Mouse (Mus musculus) testis, adult 2 months (tissue): ENCODE data around the gene Slc26a3. TPM values are rescaled to one million over a fixed set of nuclear protein-coding genes. Genes with fewer than 3 reads are reported as not detected.
"Not testable (repeated sequence)": the region's sequence is repeated elsewhere in the genome, so short reads cannot be mapped to it uniquely, and the experiment has no call there.

ENCODE experiments used
- H3K27ac ChIP-seq: fragments of 200-500 bp; 2 replicates; pipeline ENCODE4 v1.5.1; 2012; ENCODE audit warnings: low read depth, low read length; ENCODE audit not compliant: control insufficient read depth, insufficient read depth
- H3K27me3 ChIP-seq: fragments of 200-500 bp; 2 replicates; pipeline ENCODE4 v1.6.1; 2012; ENCODE audit warnings: mild to moderate bottlenecking, low read length, moderate library complexity; ENCODE audit not compliant: control insufficient read depth, insufficient read depth
- H3K36me3 ChIP-seq: fragments of 200-500 bp; 2 replicates; pipeline ENCODE4 v1.6.1; 2012; ENCODE audit warnings: mild to moderate bottlenecking, low read length; ENCODE audit not compliant: control insufficient read depth, insufficient read depth
- H3K4me1 ChIP-seq: fragments of 200-500 bp; 2 replicates; pipeline ENCODE4 v1.6.1; 2012; ENCODE audit warnings: low read length; ENCODE audit not compliant: control insufficient read depth, insufficient read depth
- H3K4me3 ChIP-seq: fragments of 200-500 bp; 2 replicates; pipeline ENCODE4 v1.5.1; 2012; ENCODE audit warnings: low read depth, mild to moderate bottlenecking, low read length, moderate library complexity, mixed read lengths; ENCODE audit not compliant: control insufficient read depth
- CTCF ChIP-seq: fragments of 200-500 bp; IDR thresholded peaks from 2 replicates; pipeline ENCODE4 v1.5.1; 2012; ENCODE audit warnings: low read depth, mild to moderate bottlenecking, inconsistent platforms, low read length, moderate library complexity; ENCODE audit not compliant: control insufficient read depth, insufficient read depth, insufficient replicate concordance
- POLR2A ChIP-seq: fragments of 200-500 bp; IDR thresholded peaks from 2 replicates; pipeline ENCODE4 v1.6.1; 2012; ENCODE audit warnings: low read depth, mild to moderate bottlenecking, inconsistent platforms, low read length, moderate library complexity; ENCODE audit not compliant: control insufficient read depth
- polyA plus RNA-seq: library from polyadenylated mRNA; depleted of rRNA; stranded (reverse); fragments of >200 nt; gene quantifications from 2 replicates; pipeline ENCODE4 v1.2.3, GENCODE M21; 2012

Gene Slc26a3
- polyA plus RNA-seq, 1 experiment = 0.07 TPM

DNA sequence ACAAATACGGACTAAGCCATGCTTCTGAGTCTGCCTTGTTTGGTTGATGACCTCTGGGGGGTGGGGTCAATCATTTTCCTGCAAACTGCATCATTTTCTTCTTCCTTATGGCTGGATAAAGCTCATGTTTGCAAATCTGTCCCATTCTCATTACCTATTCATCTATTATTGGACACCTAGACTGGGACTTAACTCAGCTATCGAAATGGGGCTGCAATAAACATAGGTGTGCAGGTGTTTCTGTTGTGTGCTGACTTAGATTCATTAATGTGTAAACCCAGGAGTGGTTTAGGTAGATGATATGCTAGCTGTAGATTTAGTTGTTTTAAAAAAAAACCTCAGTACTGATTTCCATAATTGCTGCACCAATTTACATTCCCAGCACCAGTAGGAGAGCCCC is 48.9 kb downstream of the Slc26a3 start:
- Histone ChIP-seq H3K4me3 (no peak overlapping the region), H3K36me3 (no peaks in the 10 kb centered on the region), H3K27me3 (no peaks in the 10 kb centered on the region), H3K4me1 (peaks cover 3% of the 10 kb centered on the region), H3K27ac (no peak overlapping the region)
- TF ChIP-seq CTCF (no peak), POLR2A (no peak)

GRCm38 (mm10) chr12:31444131-31444546 is 53.5 kb downstream of the Slc26a3 start:
- H3K4me3 ChIP-seq = no peak overlapping the region
- no peaks in the 10 kb centered on the region for H3K27me3 ChIP-seq
- no peaks in the 10 kb centered on the region; the same call in 1 of the 2 replicates for H3K4me1 ChIP-seq
- TF ChIP-seq POLR2A (no peak), CTCF (no peak)
- H3K36me3 ChIP-seq = no peaks in the 10 kb centered on the region
- no peak overlapping the region for H3K27ac ChIP-seq

- Histone ChIP-seq H3K27me3 (no peaks in the 10 kb centered on the region), H3K4me3 (no peak overlapping the region), H3K4me1 (no peaks in the 10 kb centered on the region; the same call in 1 of the 2 replicates), H3K36me3 (no peaks in the 10 kb centered on the region), H3K27ac (no peak overlapping the region)
- TF ChIP-seq CTCF (no peak), POLR2A (no peak)
Observed at GRCm38 (mm10) chr12:31444827-31445226, 54.2 kb downstream of the Slc26a3 start.

- Histone ChIP-seq H3K4me1 (no peaks in the 10 kb centered on the region), H3K27ac (no peak overlapping the region), H3K36me3 (no peaks in the 10 kb centered on the region), H3K27me3 (no peaks in the 10 kb centered on the region), H3K4me3 (no peak overlapping the region)
- TF ChIP-seq POLR2A (no peak), CTCF (no peak)
Observed at GRCm38 (mm10) chr12:31449341-31449740, 58.7 kb downstream of the Slc26a3 start.

DNA sequence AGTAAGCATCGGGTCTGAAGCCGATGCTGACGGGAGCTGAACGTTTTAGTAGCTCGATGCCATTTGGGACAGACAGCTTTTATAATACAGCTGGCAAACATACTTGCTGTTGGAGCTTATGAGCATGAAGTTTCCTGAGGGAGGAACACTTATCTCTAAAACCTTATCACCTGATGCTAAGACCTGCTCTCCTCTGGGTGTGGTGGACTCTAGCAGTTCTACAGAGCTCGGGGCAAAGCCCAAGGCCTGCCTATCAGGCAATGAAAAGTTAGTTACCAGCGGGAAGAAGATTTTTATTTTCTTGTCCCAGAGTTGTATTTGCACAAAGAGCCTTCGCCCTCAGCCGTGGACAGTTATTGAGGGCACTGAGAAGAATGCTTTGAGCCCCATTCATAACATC is 65.6 kb downstream of the Slc26a3 start:
- Histone ChIP-seq H3K4me3 (no peak overlapping the region), H3K27ac (no peak overlapping the region), H3K27me3 (no peaks in the 10 kb centered on the region), H3K36me3 (no peaks in the 10 kb centered on the region), H3K4me1 (no peaks in the 10 kb centered on the region)
- no peak for TF ChIP-seq CTCF
- TF ChIP-seq POLR2A = no peak

DNA sequence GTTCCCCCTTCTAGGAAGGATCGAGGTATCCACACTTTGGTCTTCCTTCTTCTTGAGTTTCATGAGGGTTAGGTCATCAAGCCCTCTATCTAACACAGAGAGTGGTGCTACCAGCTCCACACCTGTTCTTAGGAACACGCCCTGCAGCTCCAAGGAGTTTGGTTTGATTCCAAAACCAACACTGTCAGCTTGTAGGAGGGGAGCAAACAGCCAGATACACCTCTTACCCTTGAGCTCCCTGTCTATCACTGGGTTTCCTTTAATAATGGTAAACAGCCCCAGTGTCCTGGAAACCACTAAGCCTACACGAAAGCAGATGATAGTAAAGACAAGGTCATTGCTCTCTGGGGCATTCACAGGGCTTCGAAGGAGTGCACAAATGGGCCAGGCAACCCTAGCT is 67.8 kb downstream of the Slc26a3 start:
- no peak overlapping the region for H3K27ac ChIP-seq
- H3K36me3 ChIP-seq = no peaks in the 10 kb centered on the region
- no peaks in the 10 kb centered on the region for H3K4me1 ChIP-seq
- no peaks in the 10 kb centered on the region for H3K27me3 ChIP-seq
- no peak for TF ChIP-seq CTCF
- H3K4me3 ChIP-seq = no peak overlapping the region

- not testable (repeated sequence) for H3K27me3 ChIP-seq
- peak; percentile 78; the same call in 1 of the 2 replicates for TF ChIP-seq CTCF
Observed at GRCm38 (mm10) chr12:31460270-31460669, 69.6 kb downstream of the Slc26a3 start.

GRCm38 (mm10) chr12:31461371-31461770 is 70.7 kb downstream of the Slc26a3 start:
- Histone ChIP-seq H3K4me3 (no peak overlapping the region), H3K36me3 (no peaks in the 10 kb centered on the region), H3K4me1 (no peaks in the 10 kb centered on the region), H3K27ac (no peak overlapping the region), H3K27me3 (no peaks in the 10 kb centered on the region)
- TF ChIP-seq POLR2A = no peak
- TF ChIP-seq CTCF = no peak

More at GRCm38 (mm10) chr12:31460270-31460669, 69.6 kb downstream of the Slc26a3 start:
- H3K36me3 ChIP-seq, H3K4me3 ChIP-seq, H3K27ac ChIP-seq, H3K4me1 ChIP-seq: not testable (repeated sequence)
